Mouse (Mus musculus) layer of hippocampus, adult 18-20 months (tissue): Measurements from ENCODE around the gene Zfp943. TPM values are rescaled to one million over a fixed set of nuclear protein-coding genes. Genes with fewer than 3 reads are reported as not detected.

Experiments used
- DNase-seq, 2 experiments: peaks; one replicate each; pipeline ENCODE4 v3.0.0; 2022; ENCODE audit warnings: low spot score in 2 of 2
- long read RNA-seq: library from polyadenylated mRNA; stranded (forward); transcript quantifications from one replicate; pipeline ENCODE4 v2.0.0, GENCODE M21; 2021
- total RNA-seq, 2 experiments: library from RNA; stranded (reverse); gene quantifications; 2 replicates each; pipeline ENCODE4 v1.2.3; 2021

The Zfp943 gene
- 10 to 100 TPM; 20.7 to 21.2 TPM for total RNA-seq
- long read RNA-seq, transcript Zfp943-201 (4 exons, 2,741 nt) = major isoform, 8 of 13 reads
- long read RNA-seq, partial matches to known transcripts = 0 of 13 reads
- long read RNA-seq, other reads (novel, unspliced or antisense) = 2 of 13 reads

DNA sequence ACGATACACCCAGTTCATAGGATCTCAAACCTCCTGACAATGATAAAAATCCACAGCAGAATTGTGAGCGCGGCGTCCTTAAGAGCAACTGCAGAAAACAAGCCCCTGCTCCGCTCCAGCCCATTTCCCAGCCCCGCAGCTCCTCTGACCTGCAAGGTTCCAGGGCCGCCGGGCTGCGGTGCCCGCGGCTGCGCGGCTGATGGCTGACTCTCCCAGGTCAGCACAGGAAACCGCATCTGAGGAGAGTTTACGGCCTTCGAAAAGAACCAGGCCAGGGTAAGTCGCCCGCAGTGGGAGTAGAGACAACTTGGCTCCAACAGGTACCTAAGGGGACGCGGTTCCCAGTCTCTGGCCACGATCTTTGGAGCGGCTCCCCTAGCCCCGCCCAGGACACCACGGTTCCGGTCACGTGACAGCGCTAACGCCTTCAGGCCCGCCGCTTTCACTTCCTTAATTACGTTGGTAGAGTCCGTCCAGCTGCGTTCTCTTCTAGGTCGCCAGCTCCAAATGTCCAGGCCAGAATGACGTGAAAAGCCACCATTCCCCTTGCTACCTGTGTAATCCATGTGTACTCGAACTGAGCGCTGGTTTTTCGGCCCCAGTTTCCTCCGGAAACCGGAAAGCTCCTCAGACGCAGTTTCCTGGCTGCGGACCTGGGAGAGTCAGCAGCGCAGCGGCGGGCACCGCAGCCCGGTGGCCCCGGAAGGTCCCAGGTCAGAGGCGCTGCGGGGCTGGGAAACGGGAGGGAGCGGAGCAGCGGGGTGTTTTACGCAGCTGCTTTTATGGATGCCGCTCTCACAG, at the start of gene Zfp943, which contains the start of gene Zfp942:
Gene Zfp943 (plus strand): TSS at position 446 of the 801 bp plus-strand sequence.
Gene Zfp942 (minus strand): TSS at position 358 of the 801 bp plus-strand sequence.
- peak; percentile 73 to 81 for DNase-seq

DNA sequence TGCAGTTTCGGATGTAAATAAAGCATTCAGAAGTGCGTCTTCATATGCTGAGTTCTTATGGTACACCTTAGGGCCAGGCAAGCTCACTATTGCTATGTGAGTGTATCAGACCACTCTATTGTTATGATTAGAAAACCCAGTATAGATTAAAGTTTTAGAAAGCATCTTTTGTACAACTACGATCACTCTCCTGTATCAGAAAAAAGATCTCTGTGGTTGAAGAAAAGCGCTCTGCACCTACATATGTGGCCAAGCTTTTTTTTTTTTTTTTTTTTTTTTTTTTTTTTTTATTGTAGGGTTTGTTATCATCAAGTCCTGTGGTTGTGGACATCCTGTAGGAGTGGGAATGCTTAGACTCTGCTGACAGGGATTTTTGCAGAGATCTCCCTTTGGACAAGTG, 950 bp downstream of the Zfp943 start:
- no peak for DNase-seq

DNA sequence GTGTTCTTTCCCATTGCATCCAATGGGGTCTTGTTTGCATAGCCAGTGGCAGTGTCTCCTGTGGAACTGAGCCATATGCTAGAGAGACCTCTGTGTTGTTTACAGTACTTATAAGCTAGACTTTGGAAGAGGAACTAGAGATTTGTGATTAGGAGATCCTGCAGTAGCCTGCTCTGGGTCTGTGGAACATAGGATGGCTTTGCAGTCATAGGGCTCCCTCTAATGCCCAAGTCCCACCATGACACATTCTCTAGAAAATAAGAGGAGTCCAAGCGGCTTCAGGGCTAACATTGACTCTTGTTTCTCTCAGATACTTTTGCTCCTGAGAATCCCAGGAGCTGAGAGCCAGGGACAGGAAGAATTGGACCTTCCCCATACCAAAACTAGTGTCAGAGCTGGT, 73.2 kb downstream of the Zfp943 start:
- peak in 1 of 2 experiments; percentile 28 for DNase-seq

DNA sequence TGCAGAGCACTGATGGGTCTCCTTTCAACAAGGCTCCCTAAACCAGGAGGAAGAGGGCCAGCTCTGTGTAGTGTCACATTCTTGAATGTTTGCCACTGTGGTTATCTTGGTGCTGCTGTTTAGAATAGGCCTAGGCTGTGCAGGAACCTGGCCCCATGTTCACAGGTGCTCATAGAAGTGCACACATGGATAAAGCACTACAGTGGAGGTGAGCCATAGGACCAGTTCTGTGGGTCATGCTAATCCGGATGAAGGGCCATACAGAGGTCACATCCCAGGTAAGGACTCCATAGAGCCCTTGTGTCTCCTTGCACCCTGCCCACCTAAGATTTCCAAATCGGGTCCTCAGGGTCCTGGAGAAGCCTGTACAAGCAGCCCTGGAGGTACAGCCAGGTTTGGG, 87.1 kb downstream of the Zfp943 start:
- no peak for DNase-seq

DNA sequence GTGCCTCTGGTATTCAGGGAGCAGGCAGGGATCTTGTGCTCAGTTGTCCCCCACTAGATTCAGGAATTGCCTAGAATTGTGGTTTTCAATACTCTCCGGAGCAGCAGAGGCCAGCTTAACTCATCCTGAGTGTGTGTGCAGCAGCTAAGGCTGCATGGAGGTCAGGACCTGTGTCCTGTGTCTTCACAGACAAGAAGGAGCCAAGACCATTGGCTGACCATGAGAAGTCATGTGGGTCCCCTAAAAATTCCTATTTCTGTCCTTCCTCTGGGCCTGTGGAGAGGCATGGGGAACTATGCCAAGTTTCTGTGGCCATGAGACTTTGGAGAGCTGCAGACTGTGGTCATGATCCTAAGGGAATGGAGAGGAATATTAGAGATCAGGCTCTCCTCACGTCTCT, 90.9 kb downstream of the Zfp943 start:
- DNase-seq = no peak

DNA sequence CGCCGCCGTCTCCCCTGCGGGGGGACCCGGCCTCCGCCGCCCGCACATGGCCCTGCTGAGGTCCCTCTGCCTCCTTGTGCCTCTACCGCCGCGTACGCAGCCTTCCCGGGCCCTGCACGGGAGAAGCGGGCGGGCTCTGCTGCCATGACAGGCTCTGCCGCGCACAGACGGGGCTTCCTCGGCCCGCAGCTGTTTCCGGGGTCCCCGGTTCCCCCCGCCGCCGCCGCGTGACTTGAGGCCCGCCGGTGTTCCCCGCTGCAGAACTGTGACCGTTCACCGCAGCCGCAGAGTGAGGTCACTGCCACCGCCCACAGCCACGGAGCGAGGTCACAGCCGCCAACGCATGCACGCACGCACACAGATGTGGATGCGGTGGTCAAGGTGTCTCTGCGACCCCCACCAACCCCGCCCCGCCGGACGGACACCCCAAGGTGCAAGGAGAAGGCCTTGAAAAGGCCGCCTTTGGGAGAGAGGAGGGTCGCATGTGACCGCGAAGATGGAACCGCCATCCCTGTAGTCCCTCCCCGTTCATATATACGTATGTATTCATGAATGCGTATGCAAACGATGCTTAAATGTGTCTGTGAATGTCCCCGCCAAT, 118.8 kb downstream of the Zfp943 start:
- DNase-seq = peak; percentile 51 to 71

DNA sequence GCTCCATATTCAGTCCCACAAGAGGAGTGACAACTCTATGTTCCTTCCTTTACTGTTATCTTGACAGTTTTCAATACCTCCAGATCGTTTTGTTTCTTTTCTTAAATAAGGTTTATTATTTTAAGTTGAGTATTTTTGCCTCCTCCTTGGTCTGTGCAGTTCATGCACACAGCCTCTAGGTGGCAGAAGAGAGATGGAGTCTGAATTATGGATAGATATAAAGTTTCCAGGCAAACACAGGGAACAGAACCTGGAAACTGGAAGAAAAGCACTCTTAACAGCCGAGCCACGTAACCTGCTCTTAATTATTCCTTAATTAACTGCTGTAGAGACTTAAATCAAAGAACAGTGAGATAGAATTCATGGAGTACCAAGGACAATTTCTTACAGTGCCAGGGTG, 120.9 kb downstream of the Zfp943 start:
- DNase-seq = peak; percentile 9 to 65

DNA sequence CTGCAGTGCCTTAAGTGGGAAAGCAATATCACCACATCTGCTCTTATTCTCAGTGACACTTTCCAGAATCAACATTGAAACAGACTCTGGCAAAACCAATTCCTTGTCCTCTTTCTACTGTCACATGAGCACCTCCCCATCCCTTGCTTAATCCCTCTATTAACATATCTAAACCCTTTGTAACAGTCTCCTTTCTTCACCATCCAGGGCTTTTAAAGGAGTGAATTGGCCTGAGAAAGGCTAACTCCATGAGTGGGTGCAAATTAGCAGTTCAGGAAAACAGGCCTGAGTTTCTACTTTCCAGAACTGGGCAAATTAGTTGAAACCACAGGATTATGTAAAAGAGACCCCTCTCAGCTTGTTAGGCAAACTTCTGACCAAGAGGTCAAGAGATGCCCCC, 156.4 kb downstream of the Zfp943 start:
- DNase-seq = no peak

Other genes starting within 250 kb of the Zfp943 start
- 1 to 10 TPM; 3.8 to 3.9 TPM for gene Zfp229, start 231.8 kb upstream of the Zfp943 start, total RNA-seq
- under 1 TPM; 0.38 to 0.54 TPM for gene Zfp820, start 116.8 kb upstream of the Zfp943 start, total RNA-seq
- 1 to 10 TPM; 4.3 to 4.9 TPM for gene Zfp995, start 52.6 kb upstream of the Zfp943 start, total RNA-seq
- 10 to 100 TPM; 14.6 to 14.8 TPM for gene Zfp942, start 88 bp upstream of the Zfp943 start, total RNA-seq
- 1 to 10 TPM in 1 of 2 experiments, under 1 TPM in 1; 0.58 to 1.0 TPM for gene Zfp947, start 203.6 kb downstream of the Zfp943 start, total RNA-seq